Mouse (Mus musculus) urinary bladder, postnatal 36 days (tissue): Measurements from ENCODE around the gene Tiam1.
A peak's percentile ranks its signal among the peaks of the same experiment; 100 is the strongest.

Experiments
- DNase-seq, 2 experiments: peaks; one replicate each; pipeline ENCODE4 v3.0.0; 2022; ENCODE audit warnings: low spot score in 2 of 2, mixed read lengths in 1 of 2

The Tiam1 gene

GRCm38 (mm10) chr16:89993991-89994825 is 149.4 kb downstream of the Tiam1 start:
- DNase-seq, result no peak

- DNase-seq, result no peak
Observed at GRCm38 (mm10) chr16:89993506-89993905, 150.1 kb downstream of the Tiam1 start.

- peak in 1 of 2 experiments; percentile 66 for DNase-seq
Observed at GRCm38 (mm10) chr16:89991701-89992152, 151.8 kb downstream of the Tiam1 start.

GRCm38 (mm10) chr16:89990288-89990955 is 153.1 kb downstream of the Tiam1 start:
- no peak for DNase-seq

DNA sequence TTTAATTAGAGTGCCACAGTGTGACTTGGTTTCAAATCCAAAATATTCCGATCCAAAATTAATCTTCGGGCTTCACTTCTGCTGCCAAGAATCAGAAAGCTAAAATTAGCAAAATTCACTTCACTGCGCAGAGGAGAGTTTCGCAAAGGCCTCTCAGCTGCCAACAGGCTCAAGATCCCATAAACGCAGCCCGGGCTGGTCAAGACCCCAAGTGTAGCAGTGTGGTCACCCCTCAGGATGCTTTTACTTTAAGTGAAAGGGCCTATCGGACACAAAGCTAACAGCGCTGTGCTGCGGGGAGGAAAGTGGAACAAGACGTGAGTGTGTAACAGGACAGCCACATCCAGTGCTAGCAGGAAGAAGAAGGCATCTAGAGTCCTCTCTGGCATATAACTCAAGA is 153.8 kb downstream of the Tiam1 start:
- no peak for DNase-seq

DNA sequence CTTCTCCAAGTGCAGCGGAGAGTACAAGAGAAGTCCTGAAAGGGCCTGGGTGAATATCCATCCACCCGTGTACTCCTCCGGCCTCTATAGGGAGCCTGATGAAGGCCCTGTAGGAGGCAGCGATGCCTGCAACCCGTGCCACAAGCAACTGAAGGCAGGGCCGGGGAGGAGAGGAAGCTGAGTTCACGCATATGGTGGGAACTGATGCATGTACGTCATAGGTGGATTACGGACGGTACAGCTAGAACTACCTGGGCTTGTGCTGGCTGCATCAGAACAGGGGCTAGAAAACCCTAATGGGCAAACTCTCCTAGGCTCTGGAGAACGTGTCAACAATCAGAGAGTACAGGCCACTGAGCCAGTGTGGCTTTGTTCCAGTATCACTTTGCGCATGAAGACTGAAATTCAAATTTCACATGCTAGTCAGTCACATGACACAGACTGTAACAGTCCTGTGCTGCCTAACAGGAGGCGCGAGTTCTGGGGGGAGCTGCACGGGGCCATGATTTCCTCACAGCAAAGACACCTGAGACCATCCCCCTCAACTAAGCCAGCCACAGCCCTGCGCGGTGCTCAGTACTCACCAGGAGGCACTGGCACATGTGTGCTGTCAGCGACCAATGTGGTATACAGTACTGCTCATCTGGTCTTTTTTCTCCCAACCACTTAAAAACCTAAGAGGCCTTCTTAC is 156.8 kb downstream of the Tiam1 start:
- DNase-seq, result no peak

- DNase-seq, result no peak
Observed at GRCm38 (mm10) chr16:89985702-89986481, 157.7 kb downstream of the Tiam1 start.

DNA sequence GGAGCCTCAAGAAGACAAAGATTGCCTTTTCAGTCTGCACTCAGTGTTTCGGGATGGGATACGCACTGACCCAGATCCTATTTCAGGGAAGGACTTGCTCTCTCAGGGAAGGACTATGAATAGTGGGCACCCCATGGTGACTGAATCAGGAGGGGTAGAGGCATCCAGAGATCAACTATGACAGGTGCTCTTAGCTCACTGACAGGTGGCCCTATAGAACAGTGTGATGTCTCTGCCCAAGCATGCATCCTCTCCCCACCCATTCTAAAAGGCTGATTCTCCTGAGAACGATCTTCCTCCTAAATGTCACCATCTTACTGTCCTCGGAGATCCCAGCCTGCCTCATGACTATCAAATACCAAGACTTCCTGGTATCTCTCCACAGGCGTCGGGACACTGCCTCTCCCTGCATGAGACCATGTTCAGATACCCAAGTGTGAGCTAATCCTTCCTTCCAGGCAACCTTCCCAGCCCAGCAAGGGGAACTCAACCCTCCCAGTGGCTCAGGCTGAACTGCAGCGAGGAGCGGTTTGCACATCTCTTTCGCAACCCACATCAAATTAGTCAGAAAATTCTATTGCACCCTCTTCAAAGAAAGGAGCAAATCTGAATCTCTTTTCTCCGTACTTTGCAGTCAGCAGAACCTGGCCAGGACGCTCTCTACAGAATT is 163.4 kb downstream of the Tiam1 start:
- DNase-seq, result peak in 1 of 2 experiments; percentile 60

- peak in 1 of 2 experiments; percentile 54 for DNase-seq
Observed at GRCm38 (mm10) chr16:89975441-89975840, 168.1 kb downstream of the Tiam1 start.

DNA sequence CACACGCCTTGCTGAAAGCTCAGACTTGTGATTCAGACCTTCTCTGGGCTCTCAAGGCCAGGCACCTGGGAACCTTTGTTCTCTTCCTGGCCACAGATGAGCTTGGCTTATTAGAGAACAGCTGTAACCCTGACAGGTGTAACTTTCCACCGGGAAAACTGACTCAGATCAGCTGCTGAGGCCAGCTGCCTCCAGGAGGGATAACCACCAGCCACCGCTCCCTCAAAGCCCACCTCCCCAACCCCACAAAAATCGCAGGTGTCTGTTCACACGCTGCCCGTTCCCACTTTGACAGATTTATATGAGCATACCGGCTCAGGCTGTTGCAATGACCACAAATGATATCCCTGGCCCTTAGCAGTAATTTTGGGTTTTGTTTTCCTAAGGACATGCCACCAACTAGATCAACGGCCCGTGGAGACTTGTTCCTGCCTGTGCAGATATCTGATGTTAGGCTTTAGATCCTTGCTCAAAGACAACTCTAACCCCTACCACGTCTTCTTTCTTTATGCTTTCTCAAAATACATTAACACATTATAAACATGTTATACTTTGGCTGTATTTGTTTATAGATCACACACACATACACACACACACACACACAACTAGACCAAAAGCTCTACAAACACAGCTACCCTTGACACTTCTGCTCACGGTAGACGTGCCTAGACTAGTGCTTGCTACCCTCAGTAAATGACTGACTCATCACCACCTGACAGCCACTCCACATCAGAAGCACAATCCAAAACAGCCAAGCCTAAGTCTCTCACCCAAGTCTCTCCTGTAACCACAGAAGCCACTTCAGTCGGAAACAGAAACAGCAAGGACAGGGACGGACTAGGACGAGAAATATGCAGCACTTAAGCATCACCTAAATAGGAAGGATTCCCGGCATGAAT is 169.5 kb downstream of the Tiam1 start:
- no peak for DNase-seq

DNA sequence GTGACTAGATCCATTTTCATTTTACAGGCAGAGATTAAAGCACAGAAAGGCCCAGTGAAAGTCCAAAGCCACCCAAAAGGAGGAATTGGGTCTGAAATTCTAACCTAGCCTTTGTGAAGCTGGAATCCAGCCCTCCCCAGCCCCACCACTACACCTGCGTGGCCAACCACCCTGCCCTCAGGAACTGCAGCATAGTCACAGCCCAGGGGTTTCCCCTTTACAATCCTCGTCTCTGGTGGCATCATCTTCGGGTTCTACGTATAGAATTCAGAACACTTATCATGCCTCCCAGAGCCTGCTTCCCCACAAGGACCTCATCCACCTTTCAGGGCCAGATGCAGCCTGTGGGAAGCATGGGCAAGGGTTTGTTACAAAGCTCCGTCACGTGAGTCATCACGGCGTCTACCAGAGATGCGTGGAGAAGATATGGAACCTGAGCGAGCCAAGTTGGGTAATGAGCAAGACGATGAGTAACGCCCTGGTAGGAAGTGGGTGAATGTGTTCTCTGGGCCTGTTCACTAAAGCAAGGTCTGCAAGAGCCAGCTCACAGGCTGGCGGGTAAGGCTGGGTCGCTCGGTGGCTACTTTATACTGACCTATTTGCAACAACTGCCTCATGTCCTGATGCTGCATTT is 170.6 kb downstream of the Tiam1 start:
- peak; percentile 72 to 80 for DNase-seq

DNA sequence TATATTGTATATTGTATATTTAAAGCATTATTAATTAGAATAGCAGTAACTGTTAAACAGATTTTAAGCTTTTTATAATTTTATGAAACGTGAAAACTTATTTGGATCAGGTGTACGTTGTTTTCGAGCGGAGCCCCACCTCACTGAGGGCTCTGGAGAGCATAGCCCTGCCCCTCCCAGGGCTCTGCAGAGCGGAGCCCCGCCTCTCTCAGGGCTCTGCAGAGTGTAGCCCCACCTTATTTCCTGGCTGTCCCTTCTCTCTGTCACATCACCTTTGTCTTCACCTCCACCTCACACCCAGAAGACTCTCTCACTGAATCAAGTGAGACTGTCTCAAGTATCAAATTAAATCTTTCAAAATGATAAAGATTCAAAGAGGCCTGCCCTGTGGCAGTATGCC is 171.6 kb downstream of the Tiam1 start:
- DNase-seq, result no peak

- DNase-seq, result no peak
Observed at GRCm38 (mm10) chr16:89968058-89968457, 175.5 kb downstream of the Tiam1 start.

- no peak for DNase-seq
Observed at GRCm38 (mm10) chr16:89962876-89963275, 180.7 kb downstream of the Tiam1 start.

DNA sequence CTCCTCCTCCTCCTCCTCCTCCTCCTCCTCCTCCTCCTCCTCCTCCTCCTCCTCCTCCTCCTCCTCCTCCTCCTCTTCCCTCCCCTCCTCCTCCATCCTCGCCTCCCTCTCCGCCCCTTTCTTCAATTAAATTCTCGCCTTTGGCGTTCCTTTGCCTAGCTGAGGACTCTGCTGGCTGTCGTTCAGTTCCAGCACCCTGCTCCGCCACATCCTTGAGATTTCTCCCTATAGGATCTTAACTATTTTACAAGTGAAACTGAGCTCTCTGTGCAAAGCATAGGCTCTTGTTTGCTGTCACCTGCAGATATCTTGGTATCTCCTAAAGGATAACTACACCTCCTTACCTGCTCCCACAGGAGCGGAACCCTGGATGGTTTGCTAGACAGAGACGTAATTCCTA is 182.7 kb downstream of the Tiam1 start:
- no peak for DNase-seq

DNA sequence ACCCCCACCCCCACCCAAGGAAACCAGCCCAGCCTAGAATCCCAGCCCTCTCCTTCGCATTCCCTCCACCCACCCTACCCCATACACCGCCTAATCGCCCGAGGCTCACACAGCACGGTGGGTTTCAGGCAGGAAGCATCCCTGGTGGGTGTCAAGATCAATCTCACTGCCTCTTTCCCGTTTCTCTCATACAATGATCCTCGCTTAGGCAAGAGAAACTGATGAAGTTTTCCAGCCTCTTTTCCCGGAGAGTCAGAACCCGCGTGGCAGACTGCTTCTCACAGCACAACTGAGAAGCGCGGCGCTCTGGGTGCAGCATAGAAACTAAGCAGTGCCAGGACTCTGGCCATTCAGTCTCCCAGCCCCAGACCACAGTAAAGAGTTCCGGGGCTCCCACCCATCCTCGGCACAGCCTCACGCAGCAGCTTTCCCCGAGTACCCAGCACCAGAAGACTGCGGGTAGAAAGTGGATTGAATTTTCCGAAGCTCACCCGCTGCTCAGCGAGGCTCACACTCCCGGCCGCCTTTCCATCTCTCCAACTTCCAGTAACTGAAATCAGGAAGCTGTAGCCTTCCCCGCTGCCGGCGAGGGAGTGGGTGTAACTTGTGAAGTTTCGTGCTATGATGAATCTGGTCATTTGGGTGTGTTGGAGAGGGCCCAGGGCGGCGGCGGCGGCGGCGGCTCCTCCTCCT is 183.2 kb downstream of the Tiam1 start:
- DNase-seq, result peak; percentile 43 to 66

DNA sequence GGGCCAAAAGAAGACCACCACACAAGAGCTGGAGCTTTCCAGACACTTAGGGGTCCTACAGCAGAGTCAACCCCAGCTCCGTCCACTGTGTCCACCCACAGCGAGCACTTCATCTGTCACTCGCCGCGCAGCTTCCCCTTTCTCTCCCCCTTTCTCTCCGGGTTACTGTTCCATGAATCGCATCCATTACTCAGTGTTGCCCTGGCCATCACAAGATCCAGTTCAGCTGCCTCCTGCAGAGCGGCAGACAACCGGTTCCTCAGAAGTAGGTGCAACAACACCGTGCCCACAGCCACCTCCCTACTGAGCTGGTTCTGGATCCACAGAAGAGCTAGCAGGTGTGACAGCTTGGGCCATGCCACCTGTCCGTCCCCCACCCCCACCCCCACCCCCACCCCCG is 184.6 kb downstream of the Tiam1 start:
- no peak for DNase-seq

GRCm38 (mm10) chr16:89958030-89958429 is 185.5 kb downstream of the Tiam1 start:
- DNase-seq, result no peak

DNA sequence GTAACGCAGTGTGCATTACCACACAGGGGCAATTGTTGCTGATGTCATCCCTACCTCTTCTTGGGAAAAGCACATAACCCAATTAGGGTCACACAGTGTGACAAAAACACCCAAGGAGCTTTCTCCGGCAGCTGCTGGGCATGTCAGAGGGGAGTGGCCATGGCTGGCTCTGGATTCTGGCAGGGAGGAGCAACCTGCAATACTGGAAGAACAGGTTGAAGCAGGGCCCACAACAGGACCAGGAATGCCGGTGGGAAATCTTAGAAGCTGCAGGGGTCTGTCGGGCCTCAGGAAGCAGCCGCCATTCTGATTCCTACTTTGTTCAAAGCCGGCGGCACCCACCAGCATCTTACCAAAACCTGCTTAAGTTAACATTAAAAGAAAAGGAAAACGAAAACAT is 189.0 kb downstream of the Tiam1 start:
- peak; percentile 62 to 65 for DNase-seq
